Mouse (Mus musculus) bone marrow macrophage, adult 2 months (primary cell): ENCODE data around the gene Mrpl53.

Source experiments
- CTCF ChIP-seq: IDR thresholded peaks from 2 replicates; pipeline ENCODE4 v1.5.1; 2012; ENCODE audit warnings: low read depth, mild to moderate bottlenecking, low read length, moderate library complexity
- POLR2A ChIP-seq: IDR thresholded peaks from 2 replicates; pipeline ENCODE4 v1.6.1; 2012; ENCODE audit warnings: mild to moderate bottlenecking, low read depth, low read length, borderline replicate concordance

GRCm38 (mm10) chr6:83077630-83078323 lies 31.1 kb upstream of the Mrpl53 start, which contains the start of gene Pcgf1:
- no peak for TF ChIP-seq CTCF
- TF ChIP-seq POLR2A, result no peak
